Mouse (Mus musculus) spleen, postnatal 36 days (tissue): Measurements from ENCODE around the gene Has3.
"Not testable (repeated sequence)": the region's sequence is repeated elsewhere in the genome, so short reads cannot be mapped to it uniquely, and the experiment has no call there.

Experiments
- DNase-seq, 2 experiments: peaks; one replicate each; pipeline ENCODE4 v3.0.0; 2022; ENCODE audit warnings: low spot score in 2 of 2, mixed read lengths in 1 of 2

Has3 gene

DNA sequence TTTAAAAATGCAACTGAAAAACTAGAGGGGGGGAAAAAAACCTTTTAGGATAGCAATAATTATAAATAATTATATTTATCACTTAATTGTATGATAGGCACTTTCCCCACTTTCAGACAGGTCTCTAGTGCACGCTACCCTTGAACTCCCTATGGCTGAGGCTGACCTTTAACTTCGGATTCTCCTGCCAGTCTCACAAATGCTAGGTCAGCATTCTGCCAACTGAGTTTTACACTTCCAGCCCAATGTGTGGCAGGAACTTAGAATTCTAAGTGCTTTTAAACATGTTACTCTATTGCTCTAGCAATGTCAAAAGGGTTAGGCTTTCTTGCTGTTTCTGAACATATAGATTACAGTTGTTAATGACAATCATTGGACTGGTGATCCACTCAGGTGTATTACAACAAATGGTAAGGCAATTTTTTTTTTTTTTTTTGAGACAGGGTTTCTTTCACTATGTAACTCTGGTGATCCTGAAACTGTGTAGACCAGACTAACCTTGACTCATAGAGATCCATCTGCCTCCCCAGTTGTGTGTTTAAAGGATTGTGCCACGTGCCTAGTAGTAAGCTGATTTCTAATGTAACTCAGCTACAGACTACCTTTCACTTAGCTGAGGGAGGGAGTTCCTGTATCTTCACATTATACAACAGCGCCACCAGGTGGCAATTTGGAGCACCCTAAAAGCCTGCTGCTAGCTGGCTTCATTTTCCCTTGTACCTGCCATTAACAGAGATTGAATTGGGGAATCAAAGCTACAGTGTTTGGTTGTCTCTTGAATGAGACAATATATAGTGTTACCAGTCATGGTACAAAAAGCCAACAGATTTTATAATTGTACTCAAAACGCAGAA is 17.5 kb downstream of the Has3 start:
- peak; percentile 69 to 71 for DNase-seq

DNA sequence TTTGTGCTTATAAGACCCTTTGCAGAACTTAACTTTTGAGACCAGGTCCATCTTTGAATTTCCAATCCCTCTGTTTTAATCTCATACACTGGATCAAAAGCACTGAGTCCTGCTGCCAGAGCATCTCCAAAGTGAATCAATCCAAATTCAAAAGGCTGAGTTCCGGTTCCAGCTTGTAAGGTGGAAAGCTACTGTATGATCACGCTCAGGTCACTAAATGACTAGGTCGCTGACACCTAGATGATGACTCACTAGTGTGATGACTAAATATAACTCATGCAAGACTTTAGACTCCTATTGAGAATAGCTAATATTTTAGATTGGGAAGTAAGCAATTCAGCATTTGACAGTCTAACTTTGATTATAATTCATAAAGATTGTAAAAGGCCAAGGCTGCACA is 18.8 kb downstream of the Has3 start:
- no peak for DNase-seq

DNA sequence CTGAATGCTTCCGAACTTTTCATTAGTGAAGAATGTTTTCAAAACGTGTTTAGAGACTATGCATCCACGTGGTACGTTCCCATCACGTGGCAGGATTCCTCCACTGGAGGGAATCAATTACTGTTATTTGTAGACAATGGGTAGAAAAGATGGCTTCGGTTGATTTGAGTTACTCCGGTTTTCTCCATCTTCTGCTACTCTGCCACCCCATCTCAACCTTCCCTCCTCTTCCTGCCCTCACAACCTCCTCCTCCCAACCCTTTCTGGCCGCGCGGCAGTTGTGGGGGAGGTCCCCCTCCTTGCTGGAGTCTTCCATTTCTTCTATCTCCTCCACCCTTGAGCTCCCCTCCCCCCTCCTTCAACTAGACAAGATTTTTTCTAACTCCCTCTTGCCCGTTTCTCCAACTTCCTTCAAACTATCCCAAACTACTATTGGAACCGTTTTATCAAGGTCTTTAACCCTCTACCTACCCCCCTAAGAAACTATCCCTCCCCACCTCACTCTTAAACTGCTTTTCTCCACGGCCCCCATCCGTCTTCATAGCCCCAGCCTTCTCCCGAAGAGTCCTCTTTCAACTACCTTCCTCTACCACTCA is 22.3 kb downstream of the Has3 start:
- DNase-seq: peak; percentile 19 to 39

DNA sequence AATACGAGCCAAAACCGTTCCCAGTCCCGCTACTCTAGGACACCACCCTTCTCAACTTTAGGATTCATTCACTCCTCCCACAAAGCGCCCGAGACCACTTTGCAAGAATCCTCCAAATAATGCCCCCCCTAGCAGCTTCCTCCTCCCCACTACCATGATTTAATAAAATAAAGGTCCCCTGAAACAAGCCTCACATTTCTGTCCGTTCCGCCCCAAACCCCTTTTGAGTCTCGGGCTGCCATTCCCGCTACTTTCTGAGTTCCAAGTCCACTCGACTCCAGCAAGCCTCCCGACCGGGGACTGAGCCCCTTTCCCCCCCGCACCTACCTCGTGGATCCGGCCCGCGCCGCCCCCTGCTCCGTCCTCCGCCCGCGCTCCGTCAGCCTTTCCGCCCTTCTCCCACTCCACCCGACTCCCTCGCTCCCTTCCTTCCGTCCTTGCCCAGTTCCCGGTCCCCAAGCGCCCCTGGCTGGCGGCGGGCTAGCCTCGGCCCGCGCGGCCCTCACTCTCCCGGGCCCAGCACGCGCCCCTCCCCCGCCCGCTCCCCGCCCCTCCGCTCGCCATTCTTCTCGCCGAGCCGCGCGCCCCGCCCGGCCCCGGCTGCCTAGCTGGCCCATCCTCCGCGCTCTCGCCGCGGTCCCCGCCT is 22.9 kb downstream of the Has3 start:
- DNase-seq: no peak

DNA sequence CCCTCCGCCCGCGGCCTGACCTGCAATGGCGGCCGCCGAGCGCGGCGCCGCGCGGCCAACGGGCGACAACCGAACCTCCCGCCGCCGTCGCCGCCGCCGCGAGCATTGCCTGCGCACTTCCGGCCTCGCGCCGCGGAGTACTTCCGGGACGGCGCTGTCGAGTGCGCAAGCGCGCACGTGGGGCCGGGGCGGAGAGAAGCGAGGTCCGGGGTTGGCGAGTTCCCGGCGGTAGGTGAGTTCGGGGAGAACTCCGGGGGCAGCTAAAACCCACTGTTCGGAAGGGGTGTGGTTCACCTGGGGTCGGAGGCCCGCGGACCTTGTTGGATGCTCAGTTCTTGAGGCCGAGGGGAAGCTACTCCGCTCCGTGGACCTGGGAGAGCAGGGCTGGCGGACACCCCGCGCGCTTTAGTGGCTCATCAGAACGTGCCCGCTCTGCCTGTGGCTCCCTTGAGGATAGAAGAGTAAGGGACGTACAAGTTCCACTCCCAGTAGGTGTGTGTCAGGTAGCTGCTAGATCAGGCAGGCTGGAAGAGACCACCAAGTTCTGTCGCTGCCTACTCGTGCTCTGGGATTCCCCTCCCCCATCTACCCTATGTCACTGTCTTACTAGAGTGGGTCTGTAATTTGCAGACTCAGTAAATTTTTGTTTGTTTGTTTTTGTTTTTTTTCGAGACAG is 23.6 kb downstream of the Has3 start, which contains the start of gene Utp4:
Gene Utp4 (plus strand): TSS at position 156 of the 676 bp plus-strand sequence.
- DNase-seq: peak; percentile 86

DNA sequence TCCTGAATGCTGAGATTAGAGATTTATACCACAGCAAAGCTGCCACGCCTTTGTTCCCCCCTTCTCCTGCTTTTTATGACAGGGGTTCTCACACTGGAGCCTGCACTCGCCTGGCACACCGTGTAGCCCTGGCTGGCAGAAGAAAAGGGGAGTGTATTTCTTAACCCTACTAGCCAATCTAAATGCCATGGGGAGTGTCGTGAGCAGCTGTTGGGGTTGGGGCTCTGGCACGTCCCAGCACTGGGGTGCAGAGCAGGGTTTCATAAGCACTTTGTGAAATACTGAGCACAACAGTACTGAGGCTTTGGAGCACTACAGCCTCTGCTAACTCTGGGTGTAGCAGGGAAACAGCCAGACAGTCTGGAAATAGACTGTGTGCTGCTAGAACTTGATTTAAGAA is 29.4 kb downstream of the Has3 start:
- no peak for DNase-seq

DNA sequence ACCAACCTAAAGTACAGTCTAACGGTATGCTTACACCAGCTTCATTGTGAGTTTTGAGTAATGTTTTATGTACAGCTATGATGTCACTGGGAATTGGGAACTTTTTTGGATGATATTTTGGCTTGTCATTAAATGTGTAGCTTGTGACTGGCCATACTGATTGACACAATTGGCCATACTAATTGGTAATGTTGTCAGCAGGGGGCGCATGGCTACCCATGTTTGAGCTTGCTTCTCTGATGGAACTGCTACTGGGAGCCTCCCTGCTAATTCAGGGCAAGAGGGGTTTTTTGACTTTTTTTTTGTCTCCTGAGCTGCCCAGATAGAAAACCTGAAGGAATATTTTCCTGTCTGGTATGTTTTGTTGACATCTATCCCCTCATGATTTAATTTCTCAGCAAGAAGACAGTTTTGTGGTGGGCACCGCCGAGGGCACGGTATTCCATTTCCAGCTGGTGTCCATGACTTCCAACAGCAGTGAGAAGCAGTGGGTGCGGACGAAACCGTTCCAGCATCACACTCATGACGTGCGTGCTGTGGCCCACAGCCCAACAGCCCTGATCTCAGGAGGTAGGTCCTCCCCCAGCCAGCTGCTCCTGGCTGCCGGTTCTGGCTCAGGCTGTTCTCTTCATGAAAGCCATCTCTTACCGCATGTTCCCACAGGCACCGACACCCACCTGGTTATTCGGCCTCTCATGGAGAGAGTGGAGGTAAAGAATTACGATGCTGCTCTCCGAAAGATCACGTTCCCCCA is 35.9 kb downstream of the Has3 start:
- DNase-seq: peak; percentile 39 to 47

DNA sequence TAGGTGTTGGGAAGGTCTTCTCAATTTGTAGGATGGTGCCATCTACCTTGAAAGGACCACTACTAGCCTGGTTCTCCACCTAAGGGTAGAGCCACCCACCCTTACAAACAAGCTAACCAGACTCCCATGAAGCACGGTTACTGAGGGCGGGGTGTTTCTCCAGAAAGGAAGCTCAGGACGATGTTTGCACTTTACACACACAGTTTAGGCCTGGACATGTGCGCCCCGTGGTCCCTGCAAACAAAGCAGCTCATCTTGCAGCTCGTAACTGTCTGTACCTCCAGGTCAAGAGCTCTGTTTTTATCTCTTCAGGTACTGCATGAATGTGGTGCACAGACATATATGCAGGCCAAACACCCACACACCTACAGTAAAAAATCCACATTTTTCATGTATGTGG is 36.6 kb downstream of the Has3 start:
- no peak for DNase-seq

DNA sequence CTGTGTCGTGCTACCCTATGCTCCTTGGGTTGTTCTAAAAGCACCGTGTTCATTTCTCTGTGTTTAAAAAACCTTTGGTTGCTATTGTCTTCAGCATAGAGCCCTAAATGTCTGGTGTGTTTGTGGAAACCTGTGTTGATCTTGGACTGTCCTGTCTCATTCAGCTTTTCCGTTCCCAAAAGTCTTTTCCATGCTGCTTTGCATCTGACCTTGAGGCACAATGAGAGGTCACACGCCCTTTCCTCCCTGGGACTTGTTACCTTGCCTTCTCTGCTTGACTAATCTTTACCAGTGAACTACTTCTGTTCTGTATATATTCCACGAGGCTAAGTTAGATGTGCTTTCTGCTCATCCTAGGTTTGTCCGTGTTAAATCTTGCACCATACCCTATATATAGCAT is 37.4 kb downstream of the Has3 start:
- no peak for DNase-seq

DNA sequence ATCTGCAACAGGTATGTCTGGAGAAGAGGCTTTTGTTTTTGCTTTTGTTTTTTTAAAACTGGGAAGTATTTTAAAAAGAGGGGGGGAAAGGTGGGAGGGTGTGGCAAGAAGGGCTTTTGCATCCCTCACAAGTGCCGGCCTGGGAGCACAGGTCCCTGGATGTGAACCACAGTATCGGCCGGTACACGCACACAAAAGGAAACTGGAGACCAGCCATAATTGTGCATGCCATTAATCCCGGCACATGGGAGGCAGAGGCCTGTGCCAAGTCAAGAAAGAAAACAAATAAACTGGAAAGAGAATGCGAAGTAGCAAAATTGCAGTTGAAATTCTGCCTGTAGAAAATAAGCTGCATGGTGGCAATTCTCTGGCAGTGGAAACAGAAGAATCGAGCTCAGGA is 38.2 kb downstream of the Has3 start:
- no peak for DNase-seq

DNA sequence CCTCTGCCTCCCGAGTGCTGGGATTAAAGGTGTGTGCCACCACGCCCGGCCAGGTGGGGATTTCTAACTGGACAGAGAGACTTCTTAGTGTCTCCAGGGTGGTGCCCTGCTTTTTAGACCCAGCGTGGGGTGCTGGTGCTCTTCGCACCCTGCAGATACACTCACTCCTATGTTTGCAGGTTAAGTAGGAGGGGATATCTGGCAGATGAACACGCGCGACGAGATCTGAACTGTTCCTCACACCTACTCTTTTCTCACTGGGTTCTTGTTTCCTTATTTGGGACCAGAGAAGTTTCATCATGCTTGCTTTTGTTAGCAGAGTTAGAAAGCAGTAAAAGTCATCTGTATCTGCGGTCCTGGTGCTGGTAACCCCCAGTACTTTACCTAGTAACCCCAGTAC is 43.6 kb downstream of the Has3 start:
- DNase-seq: no peak

DNA sequence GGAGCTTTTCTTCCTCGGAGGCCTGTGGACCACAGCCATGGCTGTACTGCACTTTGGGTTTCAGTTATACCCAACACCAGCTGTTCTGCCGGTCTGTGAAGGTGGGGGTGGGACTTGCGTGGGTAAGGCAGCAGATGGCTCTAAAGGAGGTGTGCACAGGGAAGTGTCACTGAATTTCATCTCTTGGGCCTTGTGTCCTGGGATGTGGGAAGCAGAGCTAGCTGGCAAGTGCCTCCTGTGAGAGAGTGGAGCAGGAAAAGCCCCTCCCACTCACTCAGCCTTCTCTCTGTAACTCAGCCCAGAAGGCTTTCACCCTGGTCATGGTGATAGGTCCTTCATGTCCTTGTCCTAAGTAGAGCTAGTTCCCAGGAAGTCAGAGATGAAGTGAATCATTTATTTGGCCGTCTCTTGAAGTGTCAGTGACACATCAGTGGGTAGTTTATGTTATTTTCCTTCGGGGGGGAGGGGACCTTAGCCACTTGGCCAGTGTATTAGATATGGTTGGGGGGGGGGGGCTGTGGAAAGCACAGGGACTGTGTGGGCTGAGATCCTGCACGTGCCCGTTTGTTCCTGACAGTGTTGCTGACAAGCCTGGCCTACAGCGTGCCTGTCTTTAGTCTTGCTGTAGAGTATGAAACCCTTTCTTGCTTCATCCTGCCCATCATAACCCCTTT is 49.8 kb downstream of the Has3 start:
- DNase-seq: no peak

DNA sequence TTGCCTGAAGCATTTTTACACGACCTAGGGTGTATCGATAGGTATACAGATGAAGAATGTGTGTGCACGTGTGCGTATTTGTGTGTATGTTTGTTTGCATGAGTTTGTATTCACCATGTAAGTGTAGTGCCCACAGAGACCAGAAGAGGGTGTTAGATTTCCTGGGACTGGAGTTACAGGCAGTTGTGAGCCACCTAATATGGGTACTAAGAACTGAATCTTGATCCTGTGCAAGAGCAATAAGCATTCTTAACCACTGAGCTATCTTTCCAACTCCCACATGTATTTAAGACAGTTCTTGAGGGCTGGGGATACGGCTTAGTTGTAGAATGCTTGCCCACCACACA is 50.3 kb downstream of the Has3 start:
- no peak for DNase-seq

DNA sequence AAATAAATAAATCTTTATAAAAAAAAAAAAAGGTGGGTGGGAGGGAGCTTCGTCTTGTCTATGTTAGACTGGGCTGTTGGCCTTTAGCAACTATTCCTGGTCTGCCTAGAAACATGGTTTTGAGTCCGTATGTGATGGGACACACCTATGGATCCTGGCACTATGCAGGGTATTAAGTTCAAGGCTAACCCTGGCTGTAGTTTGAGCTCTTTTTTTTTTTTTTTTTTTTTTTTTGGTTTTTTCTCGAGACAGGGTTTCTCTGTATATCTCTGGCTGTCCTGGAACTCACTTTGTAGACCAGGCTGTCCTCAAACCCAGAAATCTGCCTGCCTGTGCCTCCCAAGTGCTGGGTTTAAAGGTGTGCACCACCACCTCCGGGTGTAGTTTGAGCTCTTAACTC is 54.0 kb downstream of the Has3 start:
- no peak for DNase-seq

DNA sequence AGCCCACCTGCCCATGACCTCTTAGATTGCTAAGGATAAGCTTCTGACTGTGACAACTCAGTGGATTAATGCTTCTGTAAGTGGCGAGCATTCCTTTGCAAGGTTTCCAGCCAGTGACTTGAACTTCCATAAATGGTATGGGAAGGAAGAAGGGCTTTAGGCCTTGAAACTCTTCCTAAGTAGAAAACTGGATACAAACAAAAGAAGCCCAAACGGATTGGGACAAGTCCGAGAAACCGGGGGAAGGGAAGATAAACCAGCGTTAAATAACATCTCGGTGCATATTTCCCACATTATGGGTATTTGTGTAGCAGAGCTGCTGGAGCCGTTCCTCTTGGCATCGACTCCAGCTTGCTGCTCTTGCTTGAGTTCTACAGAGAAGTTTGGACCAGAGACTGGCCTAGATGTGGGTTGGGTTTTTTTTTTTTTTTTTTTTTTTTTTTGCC is 54.9 kb downstream of the Has3 start:
- DNase-seq: no peak

DNA sequence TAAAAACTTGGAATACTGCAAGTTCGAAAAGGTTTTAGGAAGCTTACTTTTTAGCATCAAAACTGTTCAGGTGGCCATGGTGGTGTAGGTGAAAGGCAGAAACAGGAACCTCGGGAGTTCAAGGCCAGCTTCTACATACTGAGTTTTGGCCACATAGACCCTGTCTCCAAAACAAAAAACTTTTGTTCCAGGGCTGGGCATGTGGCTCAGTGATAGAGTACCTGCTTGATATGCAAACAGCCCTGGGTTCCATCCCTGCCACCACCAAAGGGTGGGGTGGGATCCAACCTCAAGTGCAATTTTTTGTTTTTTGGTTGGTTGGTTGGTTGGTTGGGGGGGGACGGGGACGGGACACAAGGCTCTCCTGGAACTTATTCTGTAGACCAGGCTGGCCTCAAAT is 55.4 kb downstream of the Has3 start:
- no peak for DNase-seq

DNA sequence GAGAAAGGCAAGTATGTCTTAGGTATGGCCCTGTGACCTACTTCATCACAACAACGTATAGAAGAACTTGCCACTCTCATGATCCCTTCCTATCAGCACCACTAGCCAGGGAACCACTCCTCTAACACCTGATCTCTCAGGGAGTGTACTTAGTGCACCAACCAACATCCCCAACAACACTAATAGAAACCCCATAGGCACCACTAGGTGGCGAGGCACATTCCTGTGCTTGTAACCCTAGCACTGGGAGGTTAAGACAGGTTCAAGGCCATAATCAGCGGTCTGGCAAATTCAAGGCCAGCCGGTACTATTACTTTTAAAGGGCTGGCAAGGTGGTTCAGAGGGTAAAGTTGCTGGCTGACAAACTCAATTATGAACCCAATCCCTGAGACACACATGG is 57.2 kb downstream of the Has3 start:
- peak; percentile 11 to 29 for DNase-seq

DNA sequence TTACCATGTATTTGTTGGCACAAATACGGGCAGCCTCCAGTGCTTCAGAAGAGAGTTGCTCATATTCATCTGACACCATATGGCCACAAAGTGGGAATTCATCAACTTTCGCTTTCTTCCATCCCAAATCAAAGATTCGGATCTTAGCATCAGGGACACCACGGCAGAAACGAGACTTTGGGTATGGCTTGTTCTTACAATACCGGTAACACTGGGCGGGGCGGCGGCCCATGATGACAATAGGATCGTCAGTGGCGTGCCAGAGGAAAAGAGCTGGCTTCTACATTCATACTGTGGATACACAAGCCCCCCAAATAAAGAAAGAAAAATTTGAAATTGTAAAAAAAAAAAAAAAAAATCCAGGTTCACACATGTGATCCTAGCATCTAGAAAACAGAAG is 58.1 kb downstream of the Has3 start:
- DNase-seq: not testable (repeated sequence)

DNA sequence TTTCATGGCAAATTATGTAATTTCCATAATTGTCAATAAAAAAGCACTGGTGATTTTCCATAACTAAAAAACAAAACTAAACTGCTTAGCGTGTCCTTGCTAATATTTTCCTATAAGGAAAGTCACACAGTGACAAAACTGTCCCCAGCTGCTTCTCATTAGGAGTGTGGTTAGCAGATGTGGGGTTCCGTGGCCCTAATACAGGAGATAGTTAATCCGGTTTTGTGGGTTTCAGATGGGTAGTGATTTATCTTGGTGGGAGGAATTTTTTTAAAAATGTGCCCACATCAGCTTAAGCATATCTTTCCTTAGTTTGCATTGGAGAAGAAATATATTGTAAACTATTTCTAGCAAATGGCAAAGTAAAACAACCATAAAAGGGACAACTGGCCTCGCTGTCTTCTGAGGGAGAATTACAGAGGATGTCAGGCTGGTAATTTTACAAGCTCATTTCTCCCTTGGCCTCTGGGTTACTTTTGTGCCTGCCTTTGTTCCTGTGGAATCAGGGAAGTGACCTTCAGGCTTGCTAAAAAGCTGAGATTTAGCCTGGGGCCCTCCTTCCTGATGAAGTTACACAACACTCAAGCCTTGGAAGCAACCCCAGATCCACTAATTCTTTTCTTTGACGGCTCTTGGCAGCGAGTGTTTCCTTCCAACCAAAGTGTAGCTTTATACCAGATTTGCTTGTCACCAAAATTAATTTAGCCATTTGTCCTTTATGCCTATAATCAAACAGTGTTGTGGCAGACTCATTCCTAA is 59.3 kb downstream of the Has3 start:
- peak in 1 of 2 experiments; percentile 19 for DNase-seq

DNA sequence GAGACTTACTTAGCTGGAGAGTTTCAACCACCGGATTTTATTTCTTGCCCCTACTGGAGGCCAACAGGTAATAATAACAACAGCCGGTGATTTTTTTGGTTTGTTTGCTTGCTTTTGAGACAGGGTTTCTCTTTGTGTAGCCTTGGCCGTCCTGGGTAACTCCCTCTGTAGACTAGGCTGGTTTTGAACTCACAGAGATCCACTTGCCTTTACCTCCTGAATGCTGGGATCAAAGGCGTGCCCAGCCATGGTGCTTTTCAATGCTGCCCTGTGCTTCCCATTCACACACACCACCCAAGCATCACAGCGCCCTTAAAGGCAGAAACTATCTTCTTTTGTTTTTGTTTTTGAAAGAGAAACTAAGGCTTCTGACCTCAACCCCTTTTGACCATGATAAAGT is 59.9 kb downstream of the Has3 start:
- DNase-seq: no peak
